Mouse (Mus musculus) small intestine, adult 2 months (tissue): ENCODE data around the gene Calml4.

Experiments used
- CTCF ChIP-seq: fragments of 200-500 bp; IDR thresholded peaks from 2 replicates; pipeline ENCODE4 v1.5.1; 2012; ENCODE audit warnings: low read depth, mild to moderate bottlenecking, control low read depth, inconsistent platforms, low read length, moderate library complexity, mixed read lengths; ENCODE audit not compliant: insufficient replicate concordance, insufficient read length; ENCODE audit errors: extremely low read depth
- POLR2A ChIP-seq: fragments of 200-500 bp; IDR thresholded peaks from 2 replicates; pipeline ENCODE4 v1.6.1; 2012; ENCODE audit warnings: low read depth, mild to moderate bottlenecking, control low read depth, inconsistent platforms, low read length, moderate library complexity

DNA sequence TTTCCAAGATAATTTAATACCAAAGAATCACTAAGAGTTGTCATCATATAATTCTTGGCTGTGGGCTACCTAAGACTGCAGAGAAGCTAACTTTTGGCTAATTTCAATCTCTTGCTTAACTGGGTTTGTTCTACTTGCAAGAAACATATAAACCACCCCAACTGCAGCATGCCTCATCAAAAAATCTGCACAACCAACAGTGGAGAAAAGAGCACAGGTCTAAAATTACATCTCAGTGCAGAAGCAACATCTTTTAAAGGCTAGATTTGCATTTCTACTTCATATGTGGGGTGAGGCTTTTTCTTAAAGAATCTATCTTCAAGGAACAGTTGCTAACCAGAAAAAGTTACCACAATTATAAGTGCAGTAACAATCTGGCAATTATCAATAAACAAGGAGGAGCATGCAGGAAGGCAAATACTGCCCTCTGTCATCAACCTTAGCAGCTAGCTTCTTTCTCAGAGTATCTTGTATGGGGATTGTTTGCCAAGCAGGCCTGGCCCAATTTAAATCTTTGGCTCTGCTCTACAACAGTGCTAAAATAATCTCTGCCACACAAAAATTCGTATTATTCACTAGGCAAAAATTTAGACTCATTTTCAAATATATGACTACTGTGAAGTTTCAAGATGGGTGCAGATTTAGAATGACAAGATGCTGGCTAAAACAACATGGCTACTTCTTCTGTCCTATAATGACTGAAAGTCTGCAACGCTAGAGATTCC lies 67.2 kb downstream of the Calml4 start:
- TF ChIP-seq CTCF = no peak
- TF ChIP-seq POLR2A = no peak
